Mouse (Mus musculus) retina, postnatal 1 day (tissue): ENCODE data around the gene Nab2.
A peak's percentile ranks its signal among the peaks of the same experiment; 100 is the strongest.

Experiments used
- DNase-seq: peaks from one replicate; pipeline ENCODE4 v3.0.0-alpha.2; 2012

The Nab2 gene

DNA sequence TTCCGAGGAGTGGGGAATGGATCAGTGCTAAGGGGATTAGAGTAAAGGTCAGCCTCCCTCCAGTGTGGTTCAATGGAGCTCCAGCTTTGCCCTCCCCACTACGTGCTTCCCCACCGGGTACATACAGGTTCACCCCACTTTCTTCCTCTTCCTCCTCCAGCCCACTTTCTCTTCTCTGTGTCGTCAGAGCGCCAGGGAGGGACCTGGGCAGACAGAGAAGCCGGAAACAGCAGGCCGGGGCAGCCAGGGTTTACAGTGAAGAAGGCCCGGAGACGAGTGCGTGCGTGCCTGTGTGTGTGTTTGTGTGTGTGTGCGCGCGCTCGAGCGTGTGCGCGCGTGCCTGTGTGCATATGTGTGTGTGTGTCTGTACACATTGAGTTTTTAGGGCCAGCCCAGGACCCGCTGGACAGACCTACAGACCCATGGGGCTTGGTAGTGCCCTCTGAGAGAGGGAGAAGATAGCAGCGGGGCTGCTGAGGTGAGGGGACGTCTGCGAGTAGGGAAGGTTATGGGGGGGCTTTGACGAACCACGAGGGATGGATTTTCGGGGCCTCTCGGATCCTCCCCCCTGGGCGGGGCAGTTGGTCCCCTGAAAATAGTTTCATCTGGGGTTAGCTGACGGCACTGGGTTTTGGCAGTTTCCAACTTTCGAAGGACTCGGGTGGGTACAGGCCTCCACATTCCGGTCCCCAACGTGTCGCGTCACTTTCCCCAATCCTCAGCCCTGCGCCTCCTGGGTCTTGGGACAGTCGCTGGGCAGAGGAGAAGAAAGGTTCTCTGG, 25.4 kb downstream of the Nab2 start, which contains the start of gene Stat6:
Gene Stat6 (plus strand): TSS at position 215 of the 781 bp plus-strand sequence.
- DNase-seq: peak; percentile 64

DNA sequence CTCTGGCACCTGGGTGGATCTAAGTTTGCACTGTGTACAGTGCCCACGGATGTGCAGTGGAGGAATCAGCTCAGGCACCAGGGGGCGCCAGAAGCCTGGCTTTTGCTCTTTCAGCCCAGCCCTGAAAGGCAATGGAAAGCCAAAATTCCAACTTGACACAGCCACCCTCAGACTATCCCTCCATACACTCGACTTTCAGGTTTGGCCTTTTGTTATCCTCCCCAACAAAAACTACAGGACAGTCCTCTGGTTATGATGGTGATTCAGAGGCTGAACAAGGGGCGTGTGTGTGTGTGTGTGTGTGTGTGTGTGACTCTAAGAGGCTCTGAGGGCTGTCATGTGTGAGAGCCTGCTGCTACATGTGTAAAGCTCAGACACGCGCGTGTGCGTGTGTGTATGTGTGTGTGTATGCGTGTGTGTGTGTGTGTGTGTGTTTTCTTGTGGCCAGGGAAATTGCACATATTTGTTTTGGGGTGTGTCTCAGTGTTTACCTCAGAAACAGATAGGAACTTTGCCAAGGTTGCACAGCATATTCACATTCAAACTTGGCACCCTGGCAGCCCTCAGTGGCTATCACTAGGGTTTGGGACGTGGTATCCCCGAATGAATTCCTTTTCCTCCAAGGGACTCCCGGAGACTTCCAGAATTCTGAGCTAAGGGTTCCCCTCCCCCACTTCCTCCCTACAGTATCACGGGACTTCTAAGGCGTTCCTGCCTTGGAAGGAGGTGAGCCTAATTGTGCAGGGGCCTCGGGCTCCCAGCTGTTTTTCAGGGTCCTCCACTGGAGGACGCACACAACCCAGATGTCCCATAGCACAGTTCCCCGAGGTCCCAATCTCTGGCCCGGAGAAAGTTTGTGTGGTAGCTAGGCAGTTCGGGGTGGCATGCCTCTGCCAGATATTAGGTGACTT, 26.3 kb downstream of the Nab2 start:
- peak; percentile 82 for DNase-seq

DNA sequence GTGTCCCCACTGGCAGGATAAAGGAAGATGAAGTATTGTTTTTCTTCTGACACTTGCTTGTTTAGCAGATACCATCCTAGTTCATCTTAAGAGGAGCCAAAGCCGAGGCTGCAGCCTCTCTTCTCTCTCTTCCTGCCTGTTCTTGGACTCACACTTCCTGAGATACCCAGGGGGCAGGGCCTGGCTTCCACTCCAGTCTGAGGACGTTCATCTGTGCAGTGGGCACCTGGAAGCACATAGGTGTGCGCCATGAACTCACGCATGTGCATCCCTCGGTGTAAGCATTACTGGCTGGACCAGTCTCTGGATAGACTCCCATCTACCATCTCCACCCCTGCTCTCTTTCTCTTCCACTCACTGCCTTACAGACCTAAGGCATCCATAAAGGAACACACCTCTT, 27.9 kb downstream of the Nab2 start:
- DNase-seq: no peak

DNA sequence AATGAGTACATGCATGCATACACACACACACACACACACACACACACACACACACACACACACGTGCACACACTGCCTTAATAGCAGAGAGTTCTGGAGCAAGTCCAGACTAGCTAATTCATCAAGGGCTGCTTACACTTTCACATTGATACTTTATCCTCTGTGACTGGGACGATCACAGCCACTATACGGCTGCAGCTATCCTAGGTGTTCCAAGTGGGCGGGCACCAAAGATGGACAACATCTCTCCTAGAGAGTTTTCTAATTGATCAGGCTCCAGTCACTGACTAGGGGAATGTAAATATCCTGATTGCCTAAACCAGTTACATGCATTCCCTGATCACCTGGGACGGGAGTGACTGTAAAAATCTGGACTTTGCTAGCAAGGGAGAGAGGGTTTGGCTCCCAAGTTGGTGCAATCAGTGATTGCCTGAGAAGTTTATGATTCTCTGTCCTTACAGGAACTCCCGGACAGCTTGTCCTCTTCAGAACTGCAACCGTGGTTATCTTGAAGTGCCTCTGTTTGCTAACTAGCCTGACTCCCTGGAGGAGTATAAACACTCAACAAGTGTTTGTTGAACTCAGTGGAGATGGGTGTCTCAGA, 35.6 kb downstream of the Nab2 start:
- no peak for DNase-seq

DNA sequence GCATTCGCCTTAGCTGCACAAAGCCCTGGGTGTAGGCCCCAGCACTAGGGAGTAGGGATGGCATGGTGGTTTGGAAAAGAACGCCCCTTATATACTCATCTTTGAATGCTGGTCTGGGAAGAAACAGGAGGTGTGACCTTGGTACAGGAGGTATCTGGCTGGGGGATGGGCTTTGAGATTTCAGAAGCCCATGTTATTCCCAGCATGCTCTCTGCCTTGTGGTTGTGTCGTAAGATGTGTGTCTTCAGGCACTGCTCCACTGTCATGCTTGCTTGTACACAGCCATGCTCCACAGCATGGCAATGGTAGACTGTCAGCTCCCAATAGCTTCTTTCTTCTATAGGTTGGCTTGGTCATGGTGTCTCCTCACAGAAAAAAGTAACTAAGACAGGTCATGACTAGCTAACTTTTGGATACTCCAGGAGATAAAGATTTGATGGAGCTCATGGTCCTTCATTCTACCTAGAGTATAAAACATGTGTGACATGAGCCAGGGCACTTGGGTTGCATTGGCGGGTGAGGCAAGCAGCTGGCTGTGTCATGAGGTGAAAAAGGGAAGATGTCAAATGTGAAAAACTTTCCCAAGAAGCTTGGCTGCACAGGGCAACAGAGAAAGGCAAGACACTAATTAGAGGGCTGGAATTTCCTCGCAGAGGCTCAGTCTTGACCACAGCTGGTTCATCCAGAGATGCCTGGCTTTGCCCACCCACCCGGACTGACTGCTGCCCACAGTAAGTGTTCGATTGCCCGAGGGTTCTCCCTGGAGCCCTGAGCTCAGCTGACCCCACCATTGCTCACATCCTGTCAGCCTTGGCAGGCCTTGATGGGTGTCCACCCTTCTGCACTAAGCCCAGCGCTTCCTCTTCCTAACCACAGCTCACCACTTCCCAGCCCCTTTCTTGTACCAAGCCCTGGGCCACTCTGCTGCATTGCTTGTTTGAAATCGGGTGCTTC, 36.8 kb downstream of the Nab2 start:
- no peak for DNase-seq

DNA sequence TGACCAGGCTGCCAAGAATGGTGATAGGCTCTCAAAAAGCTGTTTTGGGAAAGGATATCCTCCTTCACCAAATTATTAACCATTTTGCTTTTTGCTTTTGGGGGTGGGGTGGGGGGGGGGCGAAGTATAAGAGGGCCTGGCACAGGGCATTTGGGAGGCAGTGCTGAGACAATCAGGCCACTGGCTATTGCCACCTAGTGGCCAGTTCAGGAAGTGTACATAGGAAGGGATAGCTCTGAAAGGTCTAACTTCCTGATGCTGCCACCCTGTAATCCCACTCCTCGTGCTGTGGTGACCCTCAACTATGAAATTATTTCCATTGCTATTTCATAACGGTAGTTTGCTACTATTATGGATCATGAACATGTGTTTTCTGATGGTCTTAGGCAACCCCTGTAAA, 41.9 kb downstream of the Nab2 start:
- DNase-seq: peak; percentile 45

DNA sequence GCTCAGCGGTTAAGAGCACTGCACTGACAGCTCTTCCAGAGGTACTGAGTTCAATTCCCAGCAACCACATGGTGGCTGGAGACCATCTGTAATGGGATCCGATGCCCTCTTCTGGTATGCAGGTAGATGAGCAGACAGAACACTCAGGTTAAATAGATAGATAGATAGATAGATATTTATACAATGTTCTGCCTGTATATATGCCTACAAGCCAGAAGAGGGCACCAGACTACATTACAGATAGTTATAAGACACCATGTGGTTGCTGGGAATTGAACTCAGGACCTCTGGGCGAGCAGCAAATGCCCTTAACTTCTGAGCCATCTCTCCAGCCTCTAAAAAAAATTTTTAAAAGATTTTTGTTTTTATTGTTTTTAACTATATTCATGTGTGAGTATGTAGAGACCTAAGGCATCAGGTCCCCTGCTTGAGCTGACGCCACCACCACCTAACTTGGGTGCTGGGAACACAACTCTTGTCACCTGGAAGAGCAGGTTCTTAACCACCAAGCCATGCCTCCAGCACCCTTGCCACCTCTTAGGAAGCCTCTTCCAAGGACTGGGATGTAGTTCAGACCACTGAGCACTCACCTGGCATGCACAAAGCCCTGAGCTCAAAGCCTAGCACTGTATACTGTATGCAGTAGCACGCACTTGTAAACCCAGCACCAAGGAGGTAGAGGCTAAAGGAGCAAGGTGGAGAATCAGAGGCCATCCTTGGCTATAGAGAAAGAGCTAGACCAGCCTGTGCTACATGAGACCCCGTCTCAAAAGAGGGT, 44.7 kb downstream of the Nab2 start:
- no peak for DNase-seq

DNA sequence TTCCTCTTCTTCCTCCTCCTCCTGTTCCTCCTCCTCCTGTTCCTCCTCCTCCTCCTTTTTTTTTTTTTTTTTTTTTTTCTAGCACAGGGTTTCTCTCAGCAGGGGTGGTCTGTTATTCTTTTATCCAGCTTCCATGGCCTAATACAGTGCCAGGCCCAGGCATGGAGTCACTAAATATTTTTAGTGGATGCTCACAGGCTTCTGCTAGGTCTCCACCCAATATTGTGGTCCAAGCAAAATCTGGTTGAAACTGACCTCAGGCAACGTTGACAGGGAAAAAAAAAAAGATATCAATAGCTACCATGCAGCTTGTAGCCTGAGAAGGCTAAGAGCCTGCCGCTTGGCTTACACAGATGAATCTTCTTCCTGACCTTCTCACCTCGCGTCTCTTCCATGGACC, 45.7 kb downstream of the Nab2 start:
- no peak for DNase-seq

DNA sequence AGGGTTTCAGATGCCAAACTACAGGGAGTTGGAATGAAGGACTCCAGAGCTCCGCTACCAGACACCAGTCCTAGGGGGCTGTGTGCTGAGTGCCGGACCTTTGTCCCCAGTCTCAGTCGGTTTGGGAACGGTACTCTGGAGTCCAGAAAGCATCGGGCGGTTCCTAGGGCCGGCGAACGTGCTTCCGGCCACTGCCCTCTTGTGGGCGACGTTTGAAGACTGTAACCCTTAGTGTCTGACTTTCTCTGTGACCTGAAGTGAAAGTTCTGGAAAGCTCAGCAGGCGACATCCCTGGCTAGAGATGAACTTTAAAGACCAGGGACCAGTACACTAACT, 46.3 kb downstream of the Nab2 start:
- peak; percentile 75 for DNase-seq

DNA sequence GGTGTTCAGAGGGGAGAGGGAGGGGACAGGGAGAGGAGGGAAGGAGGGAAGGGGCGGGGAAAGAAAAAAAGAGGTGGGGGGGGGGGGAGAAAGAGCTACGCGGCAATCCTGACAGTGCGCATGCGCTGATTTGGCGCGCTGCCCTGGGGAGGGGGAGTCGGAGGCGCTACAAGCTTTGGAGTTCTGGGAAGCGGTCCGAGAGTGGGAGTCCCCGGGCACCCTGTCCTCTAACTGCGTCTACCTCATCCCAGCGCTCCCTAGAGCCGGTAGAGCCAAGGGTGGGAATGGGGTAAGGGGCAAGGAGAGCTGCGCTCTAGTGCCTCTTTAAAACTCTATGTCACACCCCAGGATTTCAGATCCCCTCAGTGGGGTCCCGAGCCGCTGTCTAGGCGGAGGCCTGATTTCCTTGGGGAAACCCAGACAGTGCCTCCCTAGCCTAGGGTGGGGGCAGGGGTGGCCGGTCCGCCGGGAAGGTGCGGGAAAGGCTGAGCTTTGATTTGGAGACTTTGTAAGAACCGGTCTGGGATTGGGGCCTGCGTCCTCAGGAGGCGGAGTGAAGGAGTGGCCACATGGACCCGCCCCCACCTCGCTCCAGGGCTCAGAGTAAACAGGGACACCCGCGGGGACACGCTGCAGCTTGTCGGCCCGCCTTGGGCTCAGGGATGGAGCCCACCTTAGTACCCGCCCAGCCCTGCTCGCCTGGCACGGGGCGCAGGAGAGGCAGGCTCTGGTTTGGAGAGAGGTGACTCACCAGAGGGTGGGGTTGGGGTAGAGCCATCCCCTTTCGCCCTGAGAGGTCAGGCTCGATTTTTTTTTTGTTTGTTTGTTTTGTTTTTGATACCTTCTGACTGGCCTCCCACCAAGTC, 46.9 kb downstream of the Nab2 start:
- peak; percentile 92 for DNase-seq

DNA sequence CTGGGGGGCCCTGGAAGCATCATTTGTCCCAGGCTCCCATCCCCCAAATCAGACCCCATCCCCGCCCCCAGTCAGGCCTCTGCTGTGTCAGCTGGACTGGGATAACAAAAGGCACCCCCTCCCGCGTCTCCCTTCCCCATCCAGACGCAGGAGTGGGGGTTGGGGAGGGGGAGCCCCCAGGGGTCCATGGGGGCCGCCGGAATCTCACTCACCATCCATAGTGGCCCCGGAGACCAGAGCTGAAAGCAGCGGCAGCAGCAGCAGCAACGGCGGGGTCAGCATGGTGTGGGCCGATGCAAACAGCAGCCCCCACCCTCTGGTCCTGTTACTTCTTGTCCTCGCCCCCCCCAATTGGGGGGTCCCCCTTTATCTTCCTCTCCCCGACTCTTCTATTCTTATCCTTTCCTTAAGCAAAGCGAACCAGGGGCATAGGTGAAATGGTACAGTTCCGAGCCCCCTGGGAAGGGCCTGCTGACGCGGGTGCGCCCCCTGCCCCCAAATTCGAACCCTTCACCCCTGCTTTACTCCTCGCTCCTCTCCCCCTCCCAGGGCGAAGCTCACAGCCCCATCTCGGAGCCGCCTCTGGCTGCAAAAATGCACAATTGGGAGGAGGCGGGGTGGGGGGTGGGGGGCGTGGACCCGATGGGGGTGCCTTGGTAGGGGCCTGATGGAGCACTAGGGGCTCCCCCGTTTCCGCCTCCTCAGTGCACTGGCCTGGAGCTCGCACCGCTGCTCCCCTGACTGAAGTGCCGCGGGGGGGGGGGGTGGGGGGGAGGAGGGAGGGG, 47.8 kb downstream of the Nab2 start, which contains the start of gene Lrp1:
Gene Lrp1 (minus strand): TSS at position 743 of the 785 bp plus-strand sequence.
- DNase-seq: peak; percentile 77

DNA sequence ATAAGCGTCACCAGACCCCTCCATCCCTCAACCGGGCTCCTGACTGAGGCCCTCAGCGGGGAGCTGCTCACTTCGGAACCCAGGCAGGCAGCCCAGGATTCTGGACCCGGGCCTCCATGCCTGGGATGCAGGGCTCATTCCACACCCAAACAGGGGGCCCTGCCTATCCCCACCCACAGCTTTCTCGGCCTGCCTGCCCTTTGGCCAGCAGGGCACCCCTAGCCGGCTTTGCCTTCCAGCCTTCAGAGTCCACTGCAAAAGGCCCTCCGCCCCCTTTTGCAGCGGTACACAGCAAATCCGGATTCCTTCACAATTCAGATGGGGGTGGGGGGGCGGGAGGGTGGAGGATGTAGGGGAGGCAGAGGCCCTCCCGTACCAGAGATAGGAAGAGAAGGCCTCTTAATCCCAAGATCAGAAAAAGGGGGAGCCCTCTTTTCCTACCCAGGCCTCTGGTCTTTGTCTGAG, 48.4 kb downstream of the Nab2 start:
- peak; percentile 55 for DNase-seq

DNA sequence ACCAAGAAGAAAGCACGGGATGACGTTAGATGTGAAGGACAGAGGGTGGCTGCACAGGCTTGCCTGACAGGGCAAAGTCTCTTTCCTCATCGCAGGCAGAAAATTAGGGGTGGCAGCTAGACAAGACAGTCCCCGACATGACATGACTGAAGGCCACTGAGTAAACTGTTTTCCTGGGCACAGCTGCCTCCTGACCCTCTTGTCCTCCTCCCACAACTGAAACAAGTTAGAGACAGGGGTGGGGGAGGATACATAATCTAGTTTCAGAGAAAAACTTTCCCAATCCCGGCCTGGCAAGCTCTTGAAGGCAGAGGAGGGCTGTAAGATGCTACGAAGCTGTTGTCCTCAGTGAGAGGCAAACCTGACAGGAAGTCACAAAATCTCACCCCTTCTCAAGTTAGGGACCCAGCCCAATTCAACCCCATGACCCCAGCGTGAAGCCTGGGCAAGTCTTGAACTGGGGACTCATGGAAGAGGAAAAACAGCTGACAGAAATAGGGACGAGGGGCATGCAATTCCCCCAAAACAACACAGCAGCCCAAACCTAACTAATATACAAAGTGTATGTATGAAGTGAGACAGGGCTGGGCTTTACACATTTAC, 49.1 kb downstream of the Nab2 start:
- no peak for DNase-seq

DNA sequence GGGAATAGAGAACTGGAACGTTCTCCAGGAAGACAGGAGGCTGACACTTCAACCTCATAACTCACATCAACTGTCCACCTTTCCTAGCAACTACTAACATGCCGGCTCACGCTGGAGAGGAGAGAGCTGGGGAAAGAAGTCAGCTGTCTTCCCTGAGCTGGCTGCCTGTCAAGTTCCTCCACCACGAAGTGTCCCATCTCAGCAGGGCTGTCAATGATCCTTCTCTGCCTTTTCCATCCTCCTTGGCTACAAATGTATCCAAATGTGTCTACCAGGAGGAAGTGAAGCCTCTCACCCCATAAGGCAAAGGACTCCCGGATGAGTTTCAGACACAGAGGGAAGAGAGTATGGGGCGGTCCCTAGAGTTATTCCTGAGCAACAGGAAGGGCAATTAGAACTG, 50.2 kb downstream of the Nab2 start:
- DNase-seq: no peak

DNA sequence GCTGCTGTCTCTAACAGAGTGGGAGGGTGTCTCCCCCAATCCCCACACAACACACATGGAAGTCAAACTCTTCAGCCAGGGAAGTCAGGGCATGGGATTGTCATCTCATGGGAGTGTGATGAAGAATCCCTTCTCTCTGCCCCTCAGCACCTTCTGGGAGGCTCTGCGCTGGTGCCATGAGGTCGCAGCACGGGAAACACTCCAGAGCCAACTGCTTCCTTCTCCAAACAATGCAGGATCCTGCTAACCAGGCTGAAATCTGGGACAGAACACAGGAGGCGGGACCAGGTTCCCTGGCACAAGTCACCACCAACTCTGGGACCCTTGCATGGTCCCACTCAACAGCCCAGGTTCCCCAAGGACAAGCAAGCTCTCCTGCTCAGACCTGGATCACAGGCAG, 51.1 kb downstream of the Nab2 start:
- DNase-seq: no peak

DNA sequence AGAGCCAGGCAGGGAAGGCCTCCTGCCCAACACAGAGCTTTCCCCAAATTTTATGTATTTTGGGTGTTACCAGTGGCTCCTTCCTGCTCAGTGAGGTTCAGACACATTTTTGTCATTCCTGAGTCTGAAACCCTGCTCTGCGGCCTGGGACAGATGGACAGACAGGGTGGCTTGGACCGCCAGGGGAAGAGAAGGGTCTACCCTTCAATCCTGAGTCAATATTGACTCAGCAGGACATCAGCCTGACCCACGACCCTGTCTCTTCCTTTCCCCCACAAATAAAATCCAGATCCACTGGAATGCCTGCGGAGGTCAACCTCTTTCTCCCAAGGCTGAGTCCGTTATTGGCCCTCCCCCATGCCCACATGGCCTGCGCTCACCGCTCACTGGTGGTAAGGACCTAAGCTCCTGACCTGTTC, 52.1 kb downstream of the Nab2 start:
- DNase-seq: no peak

DNA sequence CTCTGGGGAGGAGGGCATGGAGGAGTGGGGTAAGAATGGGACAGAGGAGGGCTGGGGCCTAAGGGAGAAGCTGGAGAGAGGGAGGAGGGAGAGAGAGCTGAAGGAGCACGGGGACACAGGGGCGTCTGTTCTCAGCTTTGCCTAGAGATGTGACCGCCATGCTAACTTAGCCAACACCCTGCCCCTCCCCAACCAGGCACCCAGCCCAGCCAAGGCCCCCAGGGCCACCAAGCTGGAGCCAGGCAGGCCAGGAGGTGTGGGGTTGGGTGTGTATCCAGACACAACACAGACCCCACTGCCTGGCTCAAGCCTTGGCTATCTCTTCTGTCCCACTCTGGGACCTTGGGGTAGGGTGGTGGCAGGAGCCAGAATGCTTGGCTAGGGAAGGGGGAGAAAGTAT, 52.8 kb downstream of the Nab2 start:
- no peak for DNase-seq

DNA sequence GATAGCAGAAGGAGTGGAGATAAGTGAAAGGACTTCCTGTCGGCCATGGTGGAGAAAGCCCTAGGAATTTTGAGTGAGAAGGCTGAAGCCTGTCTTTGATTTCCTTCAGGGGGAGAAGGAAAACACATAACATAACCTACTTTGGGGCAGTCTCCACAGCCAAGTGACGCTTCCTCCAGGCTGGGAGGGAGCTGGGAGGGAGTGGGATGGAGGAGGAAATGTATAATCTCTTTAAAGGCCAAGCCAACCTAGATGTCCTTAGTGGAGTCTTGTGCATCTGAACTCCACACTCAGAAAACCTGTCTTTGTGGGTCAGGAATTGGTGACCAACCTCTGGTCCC, 53.4 kb downstream of the Nab2 start:
- no peak for DNase-seq
